Mouse (Mus musculus) ES-Bruce4 (cell line): ENCODE measurements around the gene Ccdc33.

Experiments
- CTCF ChIP-seq: IDR thresholded peaks from one replicate; pipeline ENCODE4 v1.8.1; 2011; ENCODE audit warnings: low read depth, low read length
- EP300 ChIP-seq: IDR thresholded peaks from 2 replicates; pipeline ENCODE4 v1.6.1; 2011; ENCODE audit warnings: low read depth, low read length; ENCODE audit not compliant: insufficient read depth
- POLR2A ChIP-seq: IDR thresholded peaks from one replicate; pipeline ENCODE4 v1.8.1; 2011; ENCODE audit warnings: low read length; ENCODE audit not compliant: insufficient read depth

DNA sequence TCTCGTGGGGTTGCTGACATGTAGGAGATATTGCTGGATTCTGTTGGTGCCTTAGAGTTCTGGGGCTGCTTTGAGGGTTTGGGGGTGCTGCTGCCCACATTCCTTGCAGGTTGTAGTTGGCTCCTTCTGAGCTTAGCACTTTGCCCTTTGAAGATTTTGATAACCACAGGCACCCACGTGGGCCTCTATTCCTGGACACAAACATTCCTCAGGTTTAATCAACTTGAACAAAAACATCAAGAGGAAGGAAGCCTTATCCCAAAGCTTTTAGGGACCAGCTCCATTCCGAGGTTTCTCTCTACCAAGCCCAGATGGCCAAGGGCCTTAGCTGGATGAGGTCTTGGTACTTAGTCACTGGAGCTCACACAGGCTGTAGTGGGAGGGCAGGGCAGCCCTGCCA, 12.3 kb upstream of the Ccdc33 start:
- TF ChIP-seq CTCF (no peak), EP300 (no peak), POLR2A (no peak)
